Mouse (Mus musculus) ovary, postnatal 10 days (tissue): Measurements from ENCODE around the gene Lhb.
A peak's percentile ranks its signal among the peaks of the same experiment; 100 is the strongest.
"Not testable (repeated sequence)": the region's sequence is repeated elsewhere in the genome, so short reads cannot be mapped to it uniquely, and the experiment has no call there.

Experiments
- DNase-seq: peaks from one replicate; pipeline ENCODE4 v3.0.0; 2022; ENCODE audit warnings: low spot score

Lhb gene

DNA sequence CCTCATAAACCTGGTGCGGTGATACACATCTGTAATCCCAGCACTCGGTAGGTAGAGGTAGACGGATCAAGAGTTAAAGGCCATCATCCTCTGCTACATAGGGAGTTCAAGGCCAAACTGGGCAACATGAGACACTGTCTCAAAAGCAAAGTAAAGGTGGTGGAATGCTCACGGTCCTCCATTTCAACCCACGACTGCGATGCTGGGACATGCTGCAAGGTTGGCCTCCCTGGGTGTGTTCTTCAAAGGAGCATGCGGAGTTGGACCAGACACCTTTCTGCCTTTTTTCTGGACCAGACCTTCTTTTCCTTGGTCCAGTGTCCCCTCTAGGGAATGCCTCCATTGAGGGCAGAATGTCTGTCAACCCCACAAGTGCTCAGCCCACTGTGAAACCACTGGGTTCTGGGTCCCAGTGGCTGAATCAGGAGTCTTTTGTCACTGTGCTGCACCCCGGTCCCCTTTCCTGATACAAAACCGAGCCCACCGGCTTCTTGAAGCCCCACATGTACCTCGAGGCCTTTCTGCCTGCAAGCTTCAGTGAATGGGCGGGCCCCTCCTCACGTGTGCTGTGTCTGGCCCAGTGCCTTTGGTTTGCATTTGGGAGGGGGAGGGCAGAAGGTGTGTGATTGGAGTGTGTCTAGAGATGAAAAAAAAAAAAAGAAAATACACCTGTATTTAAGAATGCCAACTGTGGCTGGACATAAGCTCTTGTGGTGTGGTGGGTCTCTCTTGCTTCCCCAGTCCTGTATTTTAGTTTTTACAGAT, 35.5 kb downstream of the Lhb start:
- DNase-seq = no peak

DNA sequence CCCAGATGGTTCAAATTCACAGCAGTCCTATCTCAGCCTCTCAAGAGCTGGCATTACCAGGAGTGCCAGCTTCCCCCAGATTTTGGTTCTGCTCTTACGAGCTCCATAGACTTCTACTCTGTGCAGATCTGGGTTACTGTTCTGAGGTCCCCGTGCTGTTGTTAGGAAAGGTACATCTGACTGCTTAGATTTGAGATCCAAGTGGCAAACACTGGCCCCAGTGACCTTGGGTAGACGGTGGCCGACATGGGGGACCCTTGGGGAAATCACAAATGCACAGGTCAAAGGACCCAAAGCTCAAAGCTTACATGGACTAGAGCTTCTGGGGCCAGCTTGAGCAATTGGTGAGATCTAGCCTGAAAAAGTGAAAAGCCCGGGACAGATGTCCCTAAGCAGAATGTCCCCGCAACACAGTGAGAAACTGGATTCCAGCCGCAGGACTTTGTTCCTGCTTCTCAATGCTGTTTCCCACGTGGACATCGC, 36.1 kb downstream of the Lhb start:
- DNase-seq = no peak

DNA sequence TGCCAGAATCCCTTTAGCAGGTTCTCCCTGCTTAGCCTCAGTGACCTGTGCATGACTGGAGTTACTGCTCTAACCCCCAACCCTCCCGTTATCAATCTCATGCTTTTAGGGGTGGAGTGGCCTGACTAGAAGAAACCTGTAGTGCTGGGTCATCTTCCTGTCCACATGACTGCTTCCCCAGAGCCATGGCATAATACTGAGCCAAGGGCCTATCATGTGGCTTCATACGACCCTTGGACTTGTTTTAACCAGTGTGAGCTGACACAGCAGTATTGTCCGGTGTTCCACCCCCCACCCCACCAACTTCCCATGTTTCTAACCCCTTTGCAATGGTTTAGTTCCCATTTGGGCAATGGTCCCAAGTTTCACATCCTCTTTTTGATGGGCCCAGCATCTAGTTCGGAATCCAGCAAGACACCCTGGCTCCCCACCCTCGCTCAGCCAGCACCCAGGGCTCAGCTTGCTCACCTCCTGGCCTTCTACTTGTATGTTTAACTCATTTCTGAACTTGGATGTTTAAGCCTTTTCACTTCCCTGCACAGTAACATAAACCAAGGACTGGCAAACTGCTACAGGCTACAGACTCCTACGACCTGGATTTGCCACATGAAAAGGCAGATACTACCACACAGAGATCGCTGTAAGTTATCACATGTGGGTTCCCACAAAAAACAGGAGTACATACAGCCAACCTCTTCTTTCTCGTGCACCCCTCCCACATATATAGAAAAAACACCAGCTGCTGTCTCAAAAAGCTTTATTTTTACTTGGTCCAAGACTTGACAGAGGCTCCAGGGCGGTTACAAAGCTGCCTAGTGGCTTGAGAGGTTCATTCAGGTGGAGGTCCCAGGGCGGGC, 36.8 kb downstream of the Lhb start:
- no peak for DNase-seq

DNA sequence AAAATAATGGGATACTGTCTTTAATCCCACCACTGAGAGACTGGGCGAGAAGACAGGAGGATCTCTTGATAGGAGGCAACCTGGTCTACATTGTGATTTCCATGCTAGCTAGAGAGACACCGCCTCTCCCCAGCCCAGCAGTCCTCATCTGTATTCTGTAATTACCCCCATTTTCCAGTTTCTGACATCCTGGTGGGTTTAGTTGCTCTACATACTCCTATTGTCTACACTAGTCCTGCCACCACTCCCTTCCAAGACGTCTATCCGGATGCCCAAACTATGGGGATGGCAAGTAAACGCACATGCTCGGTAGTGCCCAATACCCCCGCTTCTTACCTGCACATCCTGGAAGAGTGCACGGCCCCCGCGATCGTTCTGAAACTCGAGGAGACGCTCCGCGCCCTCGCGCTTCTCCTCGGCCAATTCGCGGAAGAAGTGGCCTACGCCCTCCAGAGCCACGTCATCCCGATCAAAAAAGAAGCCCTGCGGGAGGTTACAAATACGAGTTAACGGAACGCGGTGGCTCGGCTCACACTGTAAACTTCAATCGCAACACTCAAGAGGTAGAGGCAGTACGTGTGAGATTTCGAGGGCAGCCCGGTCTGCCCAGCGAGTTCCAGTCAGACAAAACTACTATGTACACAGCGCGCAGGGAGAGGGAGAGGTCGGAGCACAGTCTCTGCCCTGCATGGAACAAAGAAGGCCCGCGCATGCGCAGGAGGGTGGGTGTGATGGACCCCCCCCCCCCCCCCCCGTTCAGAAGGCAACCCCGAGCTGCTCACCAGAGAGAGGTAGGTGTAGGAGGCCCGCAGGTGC, 38.3 kb downstream of the Lhb start:
- DNase-seq = peak; percentile 56

DNA sequence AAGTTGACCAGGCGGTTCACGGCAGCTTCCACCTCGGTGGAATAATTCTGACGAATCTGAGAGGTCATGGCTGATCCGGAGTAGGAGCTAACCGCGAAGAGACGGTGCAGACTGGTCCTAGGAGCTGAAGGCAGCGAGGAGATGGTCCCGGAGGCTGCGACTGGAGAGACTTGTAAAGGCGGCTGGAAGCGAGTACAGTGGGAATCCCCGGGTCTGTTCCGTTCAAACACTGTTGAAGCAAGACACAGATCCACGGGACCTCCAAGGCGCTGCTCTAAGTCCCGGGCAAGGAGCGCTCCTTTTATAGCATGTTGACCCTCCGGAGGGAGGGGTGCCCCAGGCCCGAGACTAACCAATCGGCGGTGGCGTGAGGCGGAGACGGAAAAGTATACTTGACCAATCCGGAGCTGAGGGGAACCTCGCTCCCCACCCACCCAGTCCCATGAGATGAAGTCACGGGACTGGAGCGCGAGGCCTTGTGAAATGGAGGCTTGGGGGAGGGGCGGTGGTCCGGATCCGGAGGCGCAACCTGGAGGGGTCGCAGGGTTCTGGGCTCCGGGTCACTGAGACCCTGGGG, 39.0 kb downstream of the Lhb start, which contains the start of gene Ftl1:
Gene Ftl1, minus strand, starts transcription at position 321 of the 577 bp plus-strand sequence.
- DNase-seq = peak; percentile 94

DNA sequence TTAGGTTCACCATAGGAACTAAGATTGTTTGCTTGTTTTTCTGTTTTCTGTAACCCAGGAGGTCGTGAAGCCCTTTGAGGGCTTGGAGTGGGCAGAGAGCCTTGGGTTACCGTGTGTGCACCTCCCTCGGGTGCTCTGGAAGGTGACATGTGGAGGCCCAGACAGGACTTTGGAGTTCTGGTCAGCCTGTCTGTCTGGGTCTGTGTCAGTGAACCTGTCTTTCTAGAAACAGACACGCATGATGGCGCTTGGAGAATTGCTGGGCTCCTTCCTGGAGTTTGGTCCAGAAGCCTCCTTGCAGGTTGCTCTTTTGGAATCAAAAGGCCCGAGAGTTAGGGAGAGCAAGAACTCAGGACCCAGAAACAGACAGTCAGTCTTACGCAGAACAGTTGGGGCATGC, 39.8 kb downstream of the Lhb start:
- DNase-seq = no peak

DNA sequence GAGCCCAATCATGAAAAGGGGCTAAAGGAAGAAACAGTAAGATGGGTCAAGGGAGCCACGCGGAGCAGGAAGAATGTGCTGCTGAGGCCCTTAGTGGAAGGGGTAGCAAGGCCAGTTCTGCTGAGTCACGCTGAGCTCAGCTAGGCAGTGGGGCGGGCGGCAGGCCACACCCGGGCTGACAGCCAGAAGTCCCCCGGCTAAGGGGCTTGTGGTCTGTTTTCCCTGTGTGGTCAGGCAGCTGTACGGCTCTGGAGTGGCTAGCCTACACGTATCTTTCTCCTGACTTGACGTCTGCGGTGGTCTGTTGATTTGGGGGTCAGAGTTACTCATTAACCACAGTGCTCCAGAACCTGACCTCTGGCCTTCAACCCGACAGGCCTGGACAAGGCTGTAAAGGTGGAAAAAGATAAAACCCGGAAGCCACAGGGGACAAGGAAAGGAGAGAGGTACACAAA, 40.3 kb downstream of the Lhb start:
- DNase-seq = no peak

DNA sequence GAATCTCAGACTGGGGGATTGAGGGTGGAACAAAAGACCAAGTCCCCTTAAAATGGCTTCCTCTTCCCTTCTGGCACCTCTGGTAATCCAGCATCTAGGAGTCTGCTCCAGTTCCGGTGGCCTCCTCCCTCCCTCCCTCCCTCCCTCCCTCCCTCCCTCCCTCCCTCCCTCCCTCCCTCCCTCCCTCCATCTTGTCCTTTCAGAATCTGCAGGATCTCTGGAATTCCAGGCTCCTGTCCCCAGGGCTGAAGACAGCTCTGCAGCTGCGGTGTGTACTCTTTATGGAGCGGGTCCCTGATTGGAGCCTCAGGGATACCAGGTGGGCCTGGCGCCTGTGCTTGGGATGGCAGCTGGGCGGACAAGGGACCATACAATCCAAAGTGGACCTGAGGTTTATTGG, 40.7 kb downstream of the Lhb start:
- no peak for DNase-seq

DNA sequence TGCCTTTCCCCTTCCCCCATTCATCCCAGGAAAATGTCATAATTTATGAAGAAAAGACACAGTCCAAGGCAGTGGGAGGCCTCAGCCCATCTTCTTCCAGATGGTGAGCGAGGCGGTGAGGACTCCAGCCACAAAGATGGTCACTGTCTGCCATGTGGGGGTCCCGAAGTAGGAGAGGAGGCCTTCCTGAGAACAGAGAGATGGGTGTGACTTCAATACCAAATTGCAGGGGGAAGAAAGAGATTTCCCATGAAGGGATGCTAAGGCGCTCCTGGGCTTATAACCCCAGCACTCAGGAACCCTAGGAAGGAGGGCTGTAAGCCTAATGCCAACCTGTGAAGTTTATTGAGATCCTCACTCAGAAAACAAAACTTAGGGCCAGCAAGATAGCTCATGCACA, 41.2 kb downstream of the Lhb start:
- DNase-seq = no peak

DNA sequence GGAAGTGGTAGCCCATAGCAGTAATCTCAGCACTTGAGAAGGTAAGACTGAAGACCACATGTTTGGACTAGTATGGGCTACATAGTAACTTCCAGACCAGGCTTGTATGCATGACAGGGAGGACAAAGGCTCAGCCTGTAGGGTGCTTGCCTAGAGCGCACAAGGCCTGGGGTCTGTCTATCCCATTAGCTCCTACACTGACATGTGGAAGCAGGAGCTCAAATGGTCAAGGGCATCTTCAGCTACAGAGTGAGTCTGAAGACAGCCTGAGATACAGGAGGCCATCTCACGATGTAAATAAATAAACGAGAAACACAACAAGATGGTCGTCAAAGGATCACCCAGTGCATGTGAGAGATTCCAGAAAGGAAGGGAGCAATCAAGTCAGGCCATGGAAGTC, 41.7 kb downstream of the Lhb start:
- no peak for DNase-seq

DNA sequence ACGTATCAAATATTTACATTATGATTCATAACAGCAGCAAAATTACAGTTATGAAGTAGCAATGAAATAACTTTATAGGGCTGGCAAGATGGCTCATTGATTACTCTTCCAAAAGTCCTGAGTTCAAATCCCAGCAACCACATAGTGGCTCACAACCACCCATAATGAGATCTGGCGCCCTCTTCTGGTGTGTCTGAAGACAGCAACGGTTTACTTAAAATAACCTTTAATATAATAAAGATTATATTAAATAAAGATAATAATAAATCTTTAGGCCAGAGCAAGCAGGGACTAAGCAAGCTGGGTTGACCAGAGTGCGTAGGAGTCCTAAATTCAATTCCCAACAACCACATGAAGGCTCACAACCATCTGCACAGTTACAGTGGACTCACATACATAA, 42.2 kb downstream of the Lhb start:
- DNase-seq = not testable (repeated sequence)

DNA sequence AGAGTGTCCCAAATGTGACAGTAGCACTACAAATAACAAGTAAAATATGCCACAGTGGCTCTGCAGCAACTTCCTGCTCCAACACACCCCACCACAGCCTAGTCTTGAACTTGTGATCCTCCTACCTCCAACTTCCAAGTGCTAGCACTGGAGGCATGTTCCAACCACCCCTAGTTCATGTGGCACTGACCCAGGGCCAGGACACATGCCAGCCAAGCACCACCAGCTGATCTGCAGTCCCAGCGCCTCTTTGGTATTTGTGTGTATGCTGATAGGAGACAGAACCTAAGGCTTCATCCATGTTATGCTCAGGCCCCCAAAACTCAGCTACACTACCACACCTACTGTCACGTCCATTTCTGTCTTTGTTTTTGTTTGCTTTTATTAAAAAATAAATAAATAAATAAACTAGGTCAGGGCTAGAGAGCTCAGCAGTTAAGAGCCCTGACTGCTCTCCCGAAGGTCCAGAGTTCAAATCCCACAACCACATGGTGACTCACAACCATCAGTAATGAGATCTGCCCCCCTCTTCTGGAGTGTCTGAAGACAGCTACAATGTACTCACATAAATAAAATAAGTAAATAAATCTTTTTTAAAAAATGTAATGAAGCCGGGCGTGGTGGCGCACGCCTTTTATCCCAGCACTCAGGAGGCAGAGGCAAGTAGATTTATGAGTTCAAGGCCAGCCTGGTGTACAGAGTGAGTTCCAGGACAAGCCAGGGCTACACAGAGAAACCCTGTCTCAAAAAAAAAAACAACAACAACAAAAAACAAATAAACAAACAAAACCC, 43.6 kb downstream of the Lhb start:
- no peak for DNase-seq

DNA sequence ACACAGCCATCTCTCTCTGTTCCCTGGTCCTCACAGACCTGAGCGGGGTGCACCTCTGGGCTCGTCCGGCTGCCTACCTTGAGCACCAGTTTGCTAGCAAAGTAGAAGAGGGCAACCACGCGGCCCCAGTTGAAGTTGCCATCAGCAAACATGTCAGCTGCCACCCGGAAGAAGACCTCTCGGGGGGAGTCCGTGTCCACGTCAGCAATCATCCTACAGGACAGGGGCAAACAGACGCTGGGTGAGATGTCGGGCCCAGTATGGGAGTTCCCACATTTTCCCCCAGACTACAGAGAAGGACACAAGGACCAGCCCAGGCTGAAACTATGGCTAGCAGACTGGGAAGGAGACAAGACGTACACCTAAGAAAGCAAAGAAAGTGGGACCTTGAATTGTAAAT, 44.5 kb downstream of the Lhb start:
- DNase-seq = no peak

DNA sequence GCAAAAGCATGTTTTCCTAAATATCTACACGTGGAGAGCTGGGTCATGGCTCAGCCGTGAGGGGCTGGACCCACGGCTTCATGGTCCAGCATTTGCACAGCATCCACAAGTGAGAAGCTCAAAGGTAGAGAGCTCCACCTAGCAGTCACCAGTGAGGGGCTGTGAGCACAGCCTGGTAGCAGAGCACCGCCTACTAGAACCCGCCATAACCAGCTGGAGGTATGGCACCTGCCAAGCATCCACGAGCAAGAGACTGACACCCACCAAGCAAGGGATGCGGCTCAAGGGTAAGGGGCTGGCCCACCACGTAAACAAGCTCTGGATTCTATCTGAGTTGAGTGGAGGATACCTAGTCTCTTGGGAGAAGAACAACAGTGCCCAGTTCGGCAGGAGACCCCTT, 44.9 kb downstream of the Lhb start:
- no peak for DNase-seq

DNA sequence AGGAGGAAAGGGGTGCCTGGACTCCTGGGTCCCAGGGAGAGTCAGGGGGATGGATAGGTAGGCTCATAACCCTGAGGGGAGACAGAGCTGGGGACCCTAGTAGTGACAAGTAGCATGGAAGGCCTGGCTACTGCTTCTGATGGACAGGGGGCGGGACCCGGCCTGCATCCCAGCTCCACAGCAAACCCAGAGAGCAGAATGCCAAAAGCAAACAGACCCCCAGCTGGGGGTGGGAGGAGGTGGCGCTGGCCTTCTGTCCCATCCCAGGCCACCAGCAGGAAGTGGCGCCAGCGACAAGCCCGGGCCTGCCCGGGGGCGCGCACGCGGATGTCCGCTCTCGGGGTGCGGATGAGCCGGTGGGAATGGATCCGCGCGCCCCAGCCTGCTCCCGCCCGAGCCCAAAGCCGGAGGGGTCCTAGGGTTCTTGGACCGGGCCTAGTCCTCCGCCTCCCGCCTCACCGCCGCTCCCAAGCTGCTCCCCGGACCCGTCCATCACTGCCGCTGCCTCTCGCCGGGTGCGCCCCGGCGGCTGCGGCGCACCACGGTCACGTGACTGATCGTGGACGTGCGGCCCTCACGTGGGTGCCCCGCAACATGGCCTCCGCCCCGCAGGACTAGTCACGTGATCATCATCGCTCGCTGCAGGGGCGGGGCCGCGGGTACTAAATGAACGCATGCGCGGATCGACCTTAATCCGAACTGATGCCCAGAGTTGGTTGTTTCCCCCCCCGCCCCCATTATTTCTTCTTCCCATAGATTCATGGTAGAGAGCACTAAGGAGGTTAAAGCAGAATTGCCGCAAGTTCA, 45.9 kb downstream of the Lhb start, which contains the start of gene Bax:
Gene Bax, minus strand, starts transcription at position 616 of the 807 bp plus-strand sequence.
- peak; percentile 80 for DNase-seq

DNA sequence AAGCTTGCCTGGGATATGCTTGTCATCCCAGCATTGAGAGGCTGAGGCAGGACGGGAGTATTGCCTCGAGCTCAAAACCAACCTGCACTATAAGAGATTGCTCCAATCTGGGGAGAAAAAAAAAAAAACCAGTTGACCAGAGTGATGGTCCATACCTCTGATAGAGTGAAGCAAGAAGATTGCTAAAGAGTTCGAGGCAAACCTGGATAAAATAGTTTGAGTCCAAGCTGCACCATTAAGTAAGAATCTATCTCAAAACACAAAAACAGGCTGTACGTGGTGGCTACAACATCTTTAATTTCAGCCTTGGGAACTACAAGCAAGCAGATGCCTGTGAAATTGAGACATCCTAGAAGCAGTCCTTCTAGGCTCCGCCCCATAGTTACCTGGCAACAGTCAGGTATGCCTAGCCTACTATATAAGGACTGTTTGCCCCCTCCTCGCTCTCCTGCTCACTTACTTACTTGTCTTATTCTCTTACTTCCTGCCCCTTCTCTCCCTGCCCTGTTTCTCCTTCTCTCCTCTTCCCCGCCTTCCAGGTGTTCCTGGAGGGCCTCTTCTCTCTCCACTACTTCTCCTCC, 46.6 kb downstream of the Lhb start:
- DNase-seq = no peak

DNA sequence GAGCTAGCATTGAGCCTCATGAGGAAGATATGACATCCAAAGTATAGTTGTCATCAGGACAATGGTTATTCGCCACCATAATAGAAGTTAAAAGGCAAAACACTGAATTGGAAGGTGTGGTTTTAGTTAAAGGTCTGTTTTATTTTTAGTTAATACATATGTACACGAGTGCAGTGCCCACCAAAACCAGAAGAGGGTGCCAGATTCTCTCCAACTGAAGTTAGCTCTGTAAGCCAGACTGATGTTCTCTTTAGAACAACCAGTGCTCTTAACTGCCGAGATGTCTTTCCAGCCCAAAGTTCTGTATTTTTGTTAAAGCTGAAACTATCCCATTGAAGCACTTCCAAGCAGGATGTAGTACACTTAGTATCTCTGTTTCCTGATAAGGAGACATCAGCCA, 50.2 kb downstream of the Lhb start:
- no peak for DNase-seq
